Mouse (Mus musculus): Measurements from ENCODE around the gene Ube2v1. TPM values are rescaled to one million over a fixed set of nuclear protein-coding genes. Genes with fewer than 3 reads are reported as not detected.

Ube2v1 gene
- 156 and 164 TPM in 2 replicates for total RNA-seq (2012; rRNA removed)
- 100 to 1,000 TPM in 1 of 2 experiments, not detected in 1; 343 TPM for polyA plus RNA-seq (2012; ENCODE audit: insufficient read depth in 1 of 2, insufficient read length in 2 of 2, low read depth in 1 of 2, low replicate concordance in 2 of 2, missing spikeins in 1 of 2)

GRCm38 (mm10) chr2:167631591-167632448, at the start of gene Ube2v1:
TSS of gene Ube2v1 (minus strand) at chr2:167632095.
- H3K36me3 ChIP-seq (ENCODE audit: control insufficient read depth in 1 of 2, insufficient read depth in 2 of 2, low read length in 2 of 2) = peaks cover 3 to 52% of the 10 kb centered on the region in 2 experiments; a peak in 2 of 4 replicates
- DNase-seq (ENCODE audit: low read depth, low spot score) = peak; percentile 98
- TF ChIP-seq GABPA (IDR thresholded peaks at IDR 0.05; ENCODE audit: low read depth, low read length) (no peak), CHD1 (IDR thresholded peaks at IDR 0.05; ENCODE audit: low read depth, low read length) (no peak), MEF2A (IDR thresholded peaks at IDR 0.05; ENCODE audit: extremely low read depth, insufficient replicate concordance, low read depth, low read length, poor library complexity, severe bottlenecking) (no peak), POLR2AphosphoS2 (IDR thresholded peaks at IDR 0.05; ENCODE audit: low read length) (no peak), UBTF (IDR thresholded peaks at IDR 0.05; ENCODE audit: borderline replicate concordance, insufficient read depth, low read depth, low read length) (no peak), MXI1 (IDR thresholded peaks at IDR 0.05; ENCODE audit: low read depth, low read length) (peak; percentile 84; the same call in 1 of the 2 replicates), CHD2 (IDR thresholded peaks at IDR 0.05; ENCODE audit: low read length) (peak; percentile 73), HCFC1 (IDR thresholded peaks at IDR 0.05; ENCODE audit: low read depth, low read length) (peak; percentile 96), MAFK (IDR thresholded peaks at IDR 0.05; ENCODE audit: borderline replicate concordance, low read depth, low read length) (no peak), TAL1 (IDR thresholded peaks at IDR 0.05; ENCODE audit: low read length) (no peak), MYB (IDR thresholded peaks at IDR 0.05; ENCODE audit: low read depth, low read length) (no peak), SIN3A (IDR thresholded peaks at IDR 0.05; ENCODE audit: low read length) (peak; percentile 85), USF2 (IDR thresholded peaks at IDR 0.05; ENCODE audit: borderline replicate concordance in 1 of 2, insufficient read depth in 1 of 2, low read depth in 1 of 2, low read length in 2 of 2) (no peak), ZC3H11A (IDR thresholded peaks at IDR 0.05; ENCODE audit: low read depth, low read length) (no peak), SMC3 (IDR thresholded peaks at IDR 0.05; ENCODE audit: low read depth, low read length) (no peak), GATA1 (IDR thresholded peaks at IDR 0.05; ENCODE audit: low read depth, low read length) (no peak), E2F4 (IDR thresholded peaks at IDR 0.05; ENCODE audit: borderline replicate concordance, low read depth, low read length) (no peak), EP300 (IDR thresholded peaks at IDR 0.05; ENCODE audit: low read depth in 1 of 2, low read length in 2 of 2) (peak in 1 of 2 experiments; percentile 44; a peak in 2 of 4 replicates), BHLHE40 (IDR thresholded peaks at IDR 0.05; ENCODE audit: borderline replicate concordance, low read depth, low read length) (peak; percentile 59; the same call in 1 of the 2 replicates), TCF12 (IDR thresholded peaks at IDR 0.05; ENCODE audit: low read depth, low read length) (peak; percentile 63), RAD21 (IDR thresholded peaks at IDR 0.05; ENCODE audit: low read depth, low read length) (no peak), MAX (IDR thresholded peaks at IDR 0.05; ENCODE audit: low read length) (peak; percentile 84), ZNF384 (IDR thresholded peaks at IDR 0.05; ENCODE audit: low read depth, low read length) (0 out of 2 replicates have a peak, but pooled peaks have one; percentile 26), NELFE (IDR thresholded peaks at IDR 0.05; ENCODE audit: low read depth, low read length) (peak; percentile 60), JUND (IDR thresholded peaks at IDR 0.05; ENCODE audit: low read depth, low read length) (no peak), TBP (IDR thresholded peaks at IDR 0.05; ENCODE audit: low read depth, low read length) (no peak; the same call in none of the 2 replicates), ELF1 (IDR thresholded peaks at IDR 0.05; ENCODE audit: low read depth, low read length) (peak; percentile 93), USF1 (IDR thresholded peaks at IDR 0.05; ENCODE audit: low read depth, low read length) (peak; percentile 15; the same call in 1 of the 2 replicates), ETS1 (IDR thresholded peaks at IDR 0.05; ENCODE audit: low read depth, low read length) (peak; percentile 88), ZKSCAN1 (IDR thresholded peaks at IDR 0.05; ENCODE audit: low read depth, low read length) (no peak), RCOR1 (IDR thresholded peaks at IDR 0.05; ENCODE audit: low read depth, low read length) (no peak), KAT2A (conservative IDR thresholded peaks at IDR 0.05; ENCODE audit: low read depth, low read length) (peak; percentile 86), NRF1 (IDR thresholded peaks at IDR 0.05; ENCODE audit: insufficient read depth, low read depth, low read length, poor library complexity, severe bottlenecking) (peak; percentile 95), MAZ (IDR thresholded peaks at IDR 0.05; ENCODE audit: low read depth, low read length) (peak; percentile 96)

More at GRCm38 (mm10) chr2:167631591-167632448, at the start of gene Ube2v1:
- Histone ChIP-seq H3K4me1 (ENCODE audit: control insufficient read depth in 1 of 2, insufficient read depth in 2 of 2, low read length in 2 of 2) (peaks cover 13 to 54% of the 10 kb centered on the region in 2 experiments), H3K27ac (ENCODE audit: control insufficient read depth, low read depth, low read length) (peak within 1 kb of the TSS; percentile 93), H3K27me3 (ENCODE audit: control insufficient read depth in 1 of 2, insufficient read depth in 2 of 2, low read length in 2 of 2) (no peaks in the 10 kb centered on the region), H3K4me3 (ENCODE audit: control insufficient read depth in 1 of 2, insufficient read depth in 1 of 2, low read depth in 2 of 2, low read length in 2 of 2) (peak within 1 kb of the TSS; percentile 84), H3K79me2 (ENCODE audit: control insufficient read depth, insufficient read depth, low read length, poor library complexity) (peaks cover 55% of the 10 kb centered on the region), H3K9ac (ENCODE audit: control insufficient read depth, low read depth, low read length, poor library complexity, severe bottlenecking) (peak within 1 kb of the TSS; percentile 94), H3K9me3 (replicated peaks; ENCODE audit: insufficient read depth, low read length) (no peaks in the 10 kb centered on the region)
